Mouse (Mus musculus) lung, embryonic 15.5 days (tissue): Measurements from ENCODE around the gene Naxd. TPM values are rescaled to one million over a fixed set of nuclear protein-coding genes. Genes with fewer than 3 reads are reported as not detected.

Source experiments
- ATAC-seq: fragments of 200-750 bp; cut with Nextera tagmentation; 2 replicates; pipeline ENCODE4 v1.8.0; 2017; ENCODE audit warnings: moderate number of reproducible peaks, borderline replicate concordance; ENCODE audit not compliant: low FRiP score, low TSS enrichment; ENCODE audit errors: extremely low read depth
- H3K27ac ChIP-seq: fragments of 300-500 bp; sonication (generic); 2 replicates; pipeline ENCODE4 v1.5.1; 2015; ENCODE audit warnings: moderate library complexity, mild to moderate bottlenecking, inconsistent platforms
- H3K27me3 ChIP-seq: fragments of 300-500 bp; sonication (generic); 2 replicates; pipeline ENCODE4 v1.6.1; 2015; ENCODE audit warnings: inconsistent platforms
- H3K36me3 ChIP-seq: fragments of 300-500 bp; sonication (generic); 2 replicates; pipeline ENCODE4 v1.6.1; 2015; ENCODE audit warnings: inconsistent platforms
- H3K4me1 ChIP-seq: fragments of 300-500 bp; sonication (generic); 2 replicates; pipeline ENCODE4 v1.6.1; 2015; ENCODE audit warnings: inconsistent platforms
- H3K4me2 ChIP-seq: fragments of 300-500 bp; sonication (generic); 2 replicates; pipeline ENCODE4 v1.6.1; 2015; ENCODE audit warnings: inconsistent platforms, mild to moderate bottlenecking, moderate library complexity
- H3K4me3 ChIP-seq: fragments of 300-500 bp; sonication (generic); 2 replicates; pipeline ENCODE4 v1.5.1; 2015; ENCODE audit warnings: mild to moderate bottlenecking, inconsistent platforms
- H3K9ac ChIP-seq: fragments of 300-500 bp; sonication (generic); 2 replicates; pipeline ENCODE4 v1.6.1; 2015; ENCODE audit warnings: inconsistent platforms
- H3K9me3 ChIP-seq: fragments of 300-500 bp; sonication (generic); 2 replicates; pipeline ENCODE4 v1.6.1; 2016; ENCODE audit warnings: inconsistent platforms
- WGBS: fragments of 180-500 bp; shearing (Covaris S2); methylation state at CpG from one replicate; pipeline ENCODE4 v1.1.7; 2015; 5-methylcytosine and 5-hydroxymethylcytosine counted together
- polyA plus RNA-seq: library from polyadenylated mRNA; unstranded; fragments of >200 nt; fragmentation: Nextera tagmentation; extraction: Ambion mirVana; gene quantifications from 2 replicates; pipeline ENCODE4 v1.2.1, GENCODE M21; 2015

Naxd gene
- polyA plus RNA-seq, 1 experiment from 2014 or later, result 157 TPM

DNA sequence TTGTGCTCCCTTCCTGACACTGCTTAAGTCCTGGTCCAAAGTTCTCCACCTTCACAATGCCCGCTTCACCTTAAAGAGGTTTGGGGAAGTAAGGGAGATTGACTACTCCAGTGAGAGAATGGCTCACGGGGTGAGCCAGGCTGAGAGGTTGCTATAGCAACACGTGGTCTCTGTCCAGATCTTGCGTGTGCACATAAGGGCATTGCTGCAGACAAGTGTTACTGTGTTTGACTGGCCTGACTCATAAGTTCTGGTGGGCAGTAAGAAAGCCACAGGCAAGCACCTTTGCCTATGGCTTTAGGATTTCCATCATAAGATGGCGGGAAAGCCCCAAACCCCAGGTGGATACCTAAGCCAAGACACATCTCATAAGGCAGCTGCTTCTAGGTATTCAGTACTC lies 66.9 kb downstream of the Naxd start:
- 79% methylated on average over 5 of the region's 5 CpGs for WGBS
- Histone ChIP-seq H3K27ac (no peak overlapping the region), H3K36me3 (peaks cover 47% of the 10 kb centered on the region)

More for the DNA sequence above, 66.9 kb downstream of the Naxd start:
- Histone ChIP-seq H3K4me2 (no peak overlapping the region), H3K4me1 (peaks cover 11% of the 10 kb centered on the region), H3K4me3 (no peak overlapping the region), H3K9ac (no peak overlapping the region), H3K9me3 (no peaks in the 10 kb centered on the region), H3K27me3 (no peaks in the 10 kb centered on the region)
- no peak for ATAC-seq

Other genes with a start within 250 kb of the Naxd start
- 121 and 126 TPM in 2 replicates for gene Col4a2, start 184.7 kb upstream of the Naxd start, polyA plus RNA-seq
- gene Col4a1, start 184.7 kb upstream of the Naxd start, polyA plus RNA-seq, result 335 and 360 TPM in 2 replicates
- gene Rab20, start 18.8 kb upstream of the Naxd start, polyA plus RNA-seq, result 13.2 and 14.7 TPM in 2 replicates
- 23.5 and 24.3 TPM in 2 replicates for gene Cars2, start 53.3 kb downstream of the Naxd start, polyA plus RNA-seq
- gene Ing1, start 58.1 kb downstream of the Naxd start, polyA plus RNA-seq, result 47.4 and 48.1 TPM in 2 replicates
- gene Ankrd10, start 138.3 kb downstream of the Naxd start, polyA plus RNA-seq, result 71.4 and 82.5 TPM in 2 replicates
- not detected in 2 replicates for gene 1700016D06Rik, start 203.6 kb downstream of the Naxd start, polyA plus RNA-seq
- gene Arhgef7, start 230.2 kb downstream of the Naxd start, polyA plus RNA-seq, result 35.1 and 39.0 TPM in 2 replicates